Mouse (Mus musculus): ENCODE data around the gene Ptpn21. TPM values are rescaled to one million over a fixed set of nuclear protein-coding genes. Genes with fewer than 3 reads are reported as not detected.

Ptpn21 gene
- polyA plus RNA-seq, 1 experiment = 30.1 TPM

- peaks cover 99% of the 10 kb centered on the region for H3K79me2 ChIP-seq (ENCODE audit: control insufficient read depth, insufficient read depth)
- no peak overlapping the region for H3ac ChIP-seq (ENCODE audit: control insufficient read depth, insufficient read length)
- H3K36me3 ChIP-seq (ENCODE audit: control insufficient read depth, insufficient read depth) = peaks cover 8% of the 10 kb centered on the region
- TF ChIP-seq POLR2A (IDR thresholded peaks at IDR 0.05; ENCODE audit: insufficient read length, low read depth) = no peak
- no peak for TF ChIP-seq USF1 (IDR thresholded peaks at IDR 0.05; ENCODE audit: low read depth)
- no peak for TF ChIP-seq TCF12 (IDR thresholded peaks at IDR 0.05; ENCODE audit: insufficient read depth, poor library complexity, severe bottlenecking)
- no peak for TF ChIP-seq POLR2AphosphoS2 (IDR thresholded peaks at IDR 0.05; ENCODE audit: insufficient read length, low read depth)
- no peak for TF ChIP-seq REST (IDR thresholded peaks at IDR 0.05; ENCODE audit: insufficient read depth, insufficient read length)
- no peak for TF ChIP-seq CEBPB (IDR thresholded peaks at IDR 0.05; ENCODE audit: insufficient read depth, poor library complexity, severe bottlenecking)
- TF ChIP-seq MYOD1 (IDR thresholded peaks at IDR 0.05; ENCODE audit: control insufficient read depth in 1 of 3, insufficient read length in 2 of 3, low read depth in 2 of 3) = no peak
- no peak for TF ChIP-seq TCF3 (IDR thresholded peaks at IDR 0.05; ENCODE audit: insufficient read length, low read depth)
- no peaks in the 10 kb centered on the region for H3K27me3 ChIP-seq (ENCODE audit: control insufficient read depth, insufficient read depth, insufficient read length)
- no peak overlapping the region for H3K4me2 ChIP-seq (ENCODE audit: low read depth)
- H3K4me3 ChIP-seq = no peak overlapping the region
Measured at GRCm38 (mm10) chr12:98727186-98727585, 10.0 kb downstream of the Ptpn21 start.

- TF ChIP-seq TCF3 (IDR thresholded peaks at IDR 0.05; ENCODE audit: insufficient read length, low read depth) = no peak
- no peak for TF ChIP-seq MAX (IDR thresholded peaks at IDR 0.05; ENCODE audit: low read depth)
- TF ChIP-seq POLR2AphosphoS2 (IDR thresholded peaks at IDR 0.05; ENCODE audit: insufficient read length, low read depth) = no peak
- no peak for TF ChIP-seq POLR2A (IDR thresholded peaks at IDR 0.05; ENCODE audit: insufficient read length, low read depth)
- TF ChIP-seq CEBPB (IDR thresholded peaks at IDR 0.05; ENCODE audit: insufficient read depth, poor library complexity, severe bottlenecking) = no peak
- TF ChIP-seq SRF (IDR thresholded peaks at IDR 0.05; ENCODE audit: control insufficient read depth, insufficient read length, low read depth) = no peak
- no peak for TF ChIP-seq E2F4 (IDR thresholded peaks at IDR 0.05; ENCODE audit: insufficient read depth)
- TF ChIP-seq TCF12 (IDR thresholded peaks at IDR 0.05; ENCODE audit: insufficient read depth, poor library complexity, severe bottlenecking) = no peak
- TF ChIP-seq USF1 (IDR thresholded peaks at IDR 0.05; ENCODE audit: low read depth) = no peak
- no peak for TF ChIP-seq REST (IDR thresholded peaks at IDR 0.05; ENCODE audit: insufficient read depth, insufficient read length)
- no peak for TF ChIP-seq MYOD1 (IDR thresholded peaks at IDR 0.05; ENCODE audit: control insufficient read depth in 1 of 3, insufficient read length in 2 of 3, low read depth in 2 of 3)
- no peak for TF ChIP-seq MYOG (IDR thresholded peaks at IDR 0.05; ENCODE audit: control insufficient read depth in 1 of 3, insufficient read depth in 1 of 3, insufficient read length in 2 of 3, low read depth in 2 of 3)
- H3K36me3 ChIP-seq (ENCODE audit: control insufficient read depth, insufficient read depth) = peaks cover 8% of the 10 kb centered on the region
- no peak overlapping the region for H3K4me2 ChIP-seq (ENCODE audit: low read depth)
- H3K27me3 ChIP-seq (ENCODE audit: control insufficient read depth, insufficient read depth, insufficient read length) = no peaks in the 10 kb centered on the region
- no peak overlapping the region for H3K4me3 ChIP-seq
- H3K79me2 ChIP-seq (ENCODE audit: control insufficient read depth, insufficient read depth) = peaks cover 99% of the 10 kb centered on the region
- no peak overlapping the region for H3ac ChIP-seq (ENCODE audit: control insufficient read depth, insufficient read length)
Measured at GRCm38 (mm10) chr12:98726078-98726477, 11.1 kb downstream of the Ptpn21 start.

- H3K27me3 ChIP-seq (ENCODE audit: control insufficient read depth, insufficient read depth, insufficient read length) = no peaks in the 10 kb centered on the region
- no peak for TF ChIP-seq SRF (IDR thresholded peaks at IDR 0.05; ENCODE audit: control insufficient read depth, insufficient read length, low read depth)
- TF ChIP-seq MAX (IDR thresholded peaks at IDR 0.05; ENCODE audit: low read depth) = no peak
- TF ChIP-seq TCF12 (IDR thresholded peaks at IDR 0.05; ENCODE audit: insufficient read depth, poor library complexity, severe bottlenecking) = no peak
- TF ChIP-seq USF1 (IDR thresholded peaks at IDR 0.05; ENCODE audit: low read depth) = no peak
- no peak for TF ChIP-seq CEBPB (IDR thresholded peaks at IDR 0.05; ENCODE audit: insufficient read depth, poor library complexity, severe bottlenecking)
- no peak for TF ChIP-seq TCF3 (IDR thresholded peaks at IDR 0.05; ENCODE audit: insufficient read length, low read depth)
- no peak for TF ChIP-seq MYOG (IDR thresholded peaks at IDR 0.05; ENCODE audit: control insufficient read depth in 1 of 3, insufficient read depth in 1 of 3, insufficient read length in 2 of 3, low read depth in 2 of 3)
- TF ChIP-seq POLR2AphosphoS2 (IDR thresholded peaks at IDR 0.05; ENCODE audit: insufficient read length, low read depth) = no peak
- no peak for TF ChIP-seq REST (IDR thresholded peaks at IDR 0.05; ENCODE audit: insufficient read depth, insufficient read length)
- TF ChIP-seq POLR2A (IDR thresholded peaks at IDR 0.05; ENCODE audit: insufficient read length, low read depth) = no peak
- no peak for TF ChIP-seq MYOD1 (IDR thresholded peaks at IDR 0.05; ENCODE audit: control insufficient read depth in 1 of 3, insufficient read length in 2 of 3, low read depth in 2 of 3)
- peaks cover 98% of the 10 kb centered on the region for H3K79me2 ChIP-seq (ENCODE audit: control insufficient read depth, insufficient read depth)
- no peak overlapping the region for H3ac ChIP-seq (ENCODE audit: control insufficient read depth, insufficient read length)
- no peak overlapping the region for H3K4me2 ChIP-seq (ENCODE audit: low read depth)
- H3K36me3 ChIP-seq (ENCODE audit: control insufficient read depth, insufficient read depth) = peaks cover 5% of the 10 kb centered on the region
- H3K4me3 ChIP-seq = no peak overlapping the region
Measured at GRCm38 (mm10) chr12:98724976-98725375, 12.2 kb downstream of the Ptpn21 start.

- Histone ChIP-seq H3K36me3 (ENCODE audit: control insufficient read depth, insufficient read depth) (peaks cover 5% of the 10 kb centered on the region), H3ac (ENCODE audit: control insufficient read depth, insufficient read length) (no peak overlapping the region), H3K27me3 (ENCODE audit: control insufficient read depth, insufficient read depth, insufficient read length) (no peaks in the 10 kb centered on the region), H3K4me3 (no peak overlapping the region), H3K4me2 (ENCODE audit: low read depth) (no peak overlapping the region), H3K79me2 (ENCODE audit: control insufficient read depth, insufficient read depth) (peaks cover 98% of the 10 kb centered on the region)
- no peak for TF ChIP-seq CEBPB (IDR thresholded peaks at IDR 0.05; ENCODE audit: insufficient read depth, poor library complexity, severe bottlenecking)
- TF ChIP-seq USF1 (IDR thresholded peaks at IDR 0.05; ENCODE audit: low read depth) = no peak
- no peak for TF ChIP-seq POLR2A (IDR thresholded peaks at IDR 0.05; ENCODE audit: insufficient read length, low read depth)
- TF ChIP-seq MYOG (IDR thresholded peaks at IDR 0.05; ENCODE audit: control insufficient read depth in 1 of 3, insufficient read depth in 1 of 3, insufficient read length in 2 of 3, low read depth in 2 of 3) = no peak
- no peak for TF ChIP-seq TCF3 (IDR thresholded peaks at IDR 0.05; ENCODE audit: insufficient read length, low read depth)
- TF ChIP-seq MYOD1 (IDR thresholded peaks at IDR 0.05; ENCODE audit: control insufficient read depth in 1 of 3, insufficient read length in 2 of 3, low read depth in 2 of 3) = no peak
- no peak for TF ChIP-seq TCF12 (IDR thresholded peaks at IDR 0.05; ENCODE audit: insufficient read depth, poor library complexity, severe bottlenecking)
- no peak for TF ChIP-seq MAX (IDR thresholded peaks at IDR 0.05; ENCODE audit: low read depth)
- no peak for TF ChIP-seq SRF (IDR thresholded peaks at IDR 0.05; ENCODE audit: control insufficient read depth, insufficient read length, low read depth)
- no peak for TF ChIP-seq REST (IDR thresholded peaks at IDR 0.05; ENCODE audit: insufficient read depth, insufficient read length)
- no peak for TF ChIP-seq POLR2AphosphoS2 (IDR thresholded peaks at IDR 0.05; ENCODE audit: insufficient read length, low read depth)
- no peak for TF ChIP-seq E2F4 (IDR thresholded peaks at IDR 0.05; ENCODE audit: insufficient read depth)
Measured at GRCm38 (mm10) chr12:98724224-98724623, 13.0 kb downstream of the Ptpn21 start.

Measured in myocyte (in vitro differentiated cells).